Mouse (Mus musculus) embryonic facial prominence, embryonic 11.5 days (tissue): ENCODE results near the gene Ank3. TPM values are rescaled to one million over a fixed set of nuclear protein-coding genes. Genes with fewer than 3 reads are reported as not detected.

ENCODE experiments used
- ATAC-seq: fragments of 200-750 bp; cut with Nextera tagmentation; replicated peaks from 2 replicates; pipeline ENCODE4 v1.8.0; 2017; ENCODE audit warnings: low read depth; ENCODE audit not compliant: insufficient number of reproducible peaks, low FRiP score, low TSS enrichment
- DNase-seq: peaks from one replicate; pipeline ENCODE4 v3.0.0-alpha.2; 2015; ENCODE audit warnings: low spot score
- H3K27ac ChIP-seq: fragments of 300-500 bp; sonication (generic); replicated peaks from 2 replicates; pipeline ENCODE4 v1.5.1; 2014; ENCODE audit warnings: mild to moderate bottlenecking, low read depth, low read length, control low read depth
- H3K27me3 ChIP-seq: fragments of 300-500 bp; sonication (generic); 2 replicates; pipeline ENCODE4 v1.6.1; 2014; ENCODE audit warnings: mild to moderate bottlenecking, low read length, moderate library complexity, mixed read lengths; ENCODE audit not compliant: control insufficient read depth, insufficient read depth
- H3K36me3 ChIP-seq: fragments of 300-500 bp; sonication (generic); replicated peaks from 2 replicates; pipeline ENCODE4 v1.6.1; 2014; ENCODE audit warnings: low read depth, mild to moderate bottlenecking, low read length, moderate library complexity, mixed read lengths; ENCODE audit not compliant: control insufficient read depth, insufficient read depth
- H3K4me1 ChIP-seq: fragments of 300-500 bp; sonication (generic); 2 replicates; pipeline ENCODE4 v1.6.1; 2014; ENCODE audit warnings: low read length, mixed read lengths; ENCODE audit not compliant: control insufficient read depth, insufficient read depth
- H3K4me2 ChIP-seq: fragments of 300-500 bp; sonication (generic); 2 replicates; pipeline ENCODE4 v1.6.1; 2014; ENCODE audit warnings: low read depth, mild to moderate bottlenecking, control low read depth, low read length, moderate library complexity
- H3K4me3 ChIP-seq: fragments of 300-500 bp; sonication (generic); 2 replicates; pipeline ENCODE4 v1.5.1; 2014; ENCODE audit warnings: low read depth, low read length, control low read depth
- H3K9ac ChIP-seq: fragments of 300-500 bp; sonication (generic); replicated peaks from 2 replicates; pipeline ENCODE4 v1.6.1; 2014; ENCODE audit warnings: mild to moderate bottlenecking, control low read depth, low read length
- H3K9me3 ChIP-seq: fragments of 300-500 bp; sonication (generic); replicated peaks from 2 replicates; pipeline ENCODE4 v1.6.1; 2016; ENCODE audit warnings: mild to moderate bottlenecking, low read length, inconsistent platforms, mixed read lengths; ENCODE audit not compliant: control insufficient read depth
- WGBS: fragments of 180-500 bp; shearing (Covaris S2); extraction: QIAGEN DNeasy Blood & Tissue Kit; methylation state at CpG from one replicate; pipeline ENCODE4 v1.1.7; 2014; 5-methylcytosine and 5-hydroxymethylcytosine counted together
- polyA plus RNA-seq: library from polyadenylated mRNA; unstranded; fragments of >200 nt; fragmentation: Nextera tagmentation; extraction: Ambion mirVana; gene quantifications from 2 replicates; pipeline ENCODE4 v1.2.1, GENCODE M21; 2014

The Ank3 gene
- polyA plus RNA-seq, 1 experiment from 2014 or later, result 32.5 TPM

DNA sequence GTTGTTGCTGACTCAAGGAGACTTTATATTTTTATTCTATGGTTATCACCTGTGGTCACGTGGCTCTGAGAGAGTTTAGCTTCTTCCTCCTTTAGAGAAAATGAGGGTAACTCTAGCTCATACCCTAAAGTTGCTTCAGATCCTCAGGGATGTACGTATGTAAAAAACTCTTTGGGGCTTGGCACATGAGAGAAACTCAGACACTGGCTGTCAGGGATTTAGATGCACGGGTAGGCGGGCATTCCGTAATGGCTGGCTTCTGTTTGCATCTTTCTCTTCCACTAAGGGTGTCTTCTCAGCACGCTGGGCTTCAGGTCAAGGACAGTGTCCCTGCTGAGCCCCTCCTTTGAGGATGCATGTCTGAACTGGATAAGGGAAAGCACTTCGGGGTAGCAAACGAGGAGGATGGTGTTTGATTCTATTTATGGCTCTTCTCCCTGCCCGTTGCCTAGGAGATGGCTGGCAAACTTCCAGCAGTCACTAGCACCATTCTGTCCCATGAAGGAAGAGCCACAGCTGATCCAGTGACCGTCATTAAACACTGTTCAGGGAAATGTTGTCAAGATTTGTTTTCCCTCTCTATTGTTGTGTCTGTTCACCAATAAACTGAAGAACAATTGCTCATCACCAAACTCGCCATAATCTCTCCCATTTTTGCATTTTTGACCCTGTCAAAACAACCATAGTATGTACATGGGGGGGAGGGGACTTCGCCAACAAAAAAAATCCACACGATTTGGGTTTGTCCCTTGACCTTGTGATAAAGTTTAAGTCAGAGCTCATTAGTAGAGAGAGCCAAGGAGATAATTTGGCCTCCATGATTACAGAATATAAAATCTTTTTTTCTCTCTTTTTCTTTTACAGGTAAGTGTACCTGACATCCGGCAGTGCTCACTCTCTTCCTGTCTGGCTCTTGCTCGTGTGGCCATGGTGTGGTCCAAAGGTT, 195.9 kb downstream of the Ank3 start:
- H3K4me2 ChIP-seq, result no peak overlapping the region
- no peak overlapping the region for H3K9ac ChIP-seq
- H3K36me3 ChIP-seq, result no peaks in the 10 kb centered on the region
- peak; percentile 29 for DNase-seq
- H3K27ac ChIP-seq, result no peak overlapping the region
- 76% methylated on average over 15 of the region's 15 CpGs for WGBS
- no peaks in the 10 kb centered on the region for H3K9me3 ChIP-seq
- H3K4me3 ChIP-seq, result no peak overlapping the region
- no peak for ATAC-seq
- H3K27me3 ChIP-seq, result no peaks in the 10 kb centered on the region
- no peaks in the 10 kb centered on the region; the same call in 1 of the 2 replicates for H3K4me1 ChIP-seq

GRCm38 (mm10) chr10:69595487-69595886, 196.9 kb downstream of the Ank3 start:
- WGBS, result 90% methylated on average over 5 of the region's 5 CpGs
- DNase-seq, result no peak

GRCm38 (mm10) chr10:69601471-69601870, 202.9 kb downstream of the Ank3 start:
- no peak for ATAC-seq
- no peak overlapping the region for H3K9ac ChIP-seq
- no peaks in the 10 kb centered on the region for H3K27me3 ChIP-seq
- H3K9me3 ChIP-seq, result no peaks in the 10 kb centered on the region
- H3K27ac ChIP-seq, result no peak overlapping the region
- DNase-seq, result no peak
- 89% methylated on average over 3 of the region's 3 CpGs for WGBS
- H3K4me1 ChIP-seq, result no peaks in the 10 kb centered on the region
- no peak overlapping the region for H3K4me2 ChIP-seq
- no peaks in the 10 kb centered on the region for H3K36me3 ChIP-seq
- H3K4me3 ChIP-seq, result no peak overlapping the region

More at GRCm38 (mm10) chr10:69595487-69595886, 196.9 kb downstream of the Ank3 start:
- Histone ChIP-seq H3K4me2 (no peak overlapping the region), H3K9me3 (no peaks in the 10 kb centered on the region), H3K36me3 (no peaks in the 10 kb centered on the region), H3K4me3 (no peak overlapping the region), H3K27ac (no peak overlapping the region), H3K4me1 (no peaks in the 10 kb centered on the region), H3K27me3 (no peaks in the 10 kb centered on the region), H3K9ac (no peak overlapping the region)
- ATAC-seq, result no peak

DNA sequence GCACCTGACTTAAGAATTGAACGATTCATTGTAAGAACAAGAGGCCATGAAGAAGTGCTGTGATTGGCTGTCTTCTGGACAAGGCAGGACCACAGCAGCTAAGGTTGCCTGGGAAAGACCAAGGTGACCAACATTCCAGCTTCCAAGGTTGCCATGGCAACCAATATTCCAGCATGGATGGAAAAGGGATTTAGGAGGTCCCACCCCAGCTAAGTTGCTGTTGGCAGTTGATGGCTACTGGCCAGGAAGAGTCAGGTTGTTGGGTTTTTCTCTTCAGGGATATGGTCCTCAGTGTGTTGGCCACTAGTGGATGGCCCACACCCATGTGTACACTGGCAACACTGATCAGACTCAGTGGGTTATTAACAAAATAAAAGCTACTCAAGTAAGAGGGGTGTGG, 204.1 kb downstream of the Ank3 start:
- H3K4me3 ChIP-seq, result no peak overlapping the region
- H3K27me3 ChIP-seq, result no peaks in the 10 kb centered on the region
- H3K9me3 ChIP-seq, result no peaks in the 10 kb centered on the region
- no peaks in the 10 kb centered on the region for H3K4me1 ChIP-seq
- no peak overlapping the region for H3K27ac ChIP-seq
- no peaks in the 10 kb centered on the region for H3K36me3 ChIP-seq
- no peak for ATAC-seq
- no peak for DNase-seq
- WGBS, result 91% methylated on average over 1 of the region's 1 CpGs
- no peak overlapping the region for H3K9ac ChIP-seq
- H3K4me2 ChIP-seq, result no peak overlapping the region

DNA sequence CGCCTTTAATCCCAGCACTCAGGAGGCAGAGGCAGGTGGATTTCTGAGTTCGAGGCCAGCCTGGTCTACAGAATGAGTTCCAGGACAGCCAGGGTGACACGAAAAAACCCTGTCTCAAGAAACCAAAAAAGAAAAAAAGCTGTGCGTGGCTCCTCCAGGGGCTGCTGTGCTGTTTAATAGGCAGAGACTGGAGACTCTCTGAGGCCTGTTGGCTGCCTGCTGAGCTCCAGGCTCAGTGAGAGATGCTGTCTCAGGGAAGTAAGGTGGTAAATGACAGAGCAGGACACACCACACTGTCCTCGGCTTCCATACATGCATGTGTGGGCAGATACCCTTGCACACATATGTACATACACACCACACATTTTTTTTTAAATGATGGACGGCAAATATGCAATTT, 206.0 kb downstream of the Ank3 start:
- DNase-seq (no peak), ATAC-seq (no peak)
- Histone ChIP-seq H3K9me3 (no peaks in the 10 kb centered on the region), H3K36me3 (no peaks in the 10 kb centered on the region), H3K27me3 (no peaks in the 10 kb centered on the region), H3K4me1 (no peaks in the 10 kb centered on the region), H3K27ac (no peak overlapping the region), H3K4me2 (no peak overlapping the region), H3K4me3 (no peak overlapping the region), H3K9ac (no peak overlapping the region)
- 85% methylated on average over 6 of the region's 6 CpGs for WGBS

GRCm38 (mm10) chr10:69605211-69605610, 206.6 kb downstream of the Ank3 start:
- DNase-seq (no peak), ATAC-seq (no peak)
- no peak overlapping the region for H3K4me3 ChIP-seq
- 52% methylated on average over 12 of the region's 12 CpGs for WGBS
- H3K36me3 ChIP-seq, result no peaks in the 10 kb centered on the region
- no peak overlapping the region for H3K27ac ChIP-seq
- H3K27me3 ChIP-seq, result no peaks in the 10 kb centered on the region
- H3K4me1 ChIP-seq, result no peaks in the 10 kb centered on the region
- H3K4me2 ChIP-seq, result no peak overlapping the region
- H3K9me3 ChIP-seq, result no peaks in the 10 kb centered on the region
- H3K9ac ChIP-seq, result no peak overlapping the region

DNA sequence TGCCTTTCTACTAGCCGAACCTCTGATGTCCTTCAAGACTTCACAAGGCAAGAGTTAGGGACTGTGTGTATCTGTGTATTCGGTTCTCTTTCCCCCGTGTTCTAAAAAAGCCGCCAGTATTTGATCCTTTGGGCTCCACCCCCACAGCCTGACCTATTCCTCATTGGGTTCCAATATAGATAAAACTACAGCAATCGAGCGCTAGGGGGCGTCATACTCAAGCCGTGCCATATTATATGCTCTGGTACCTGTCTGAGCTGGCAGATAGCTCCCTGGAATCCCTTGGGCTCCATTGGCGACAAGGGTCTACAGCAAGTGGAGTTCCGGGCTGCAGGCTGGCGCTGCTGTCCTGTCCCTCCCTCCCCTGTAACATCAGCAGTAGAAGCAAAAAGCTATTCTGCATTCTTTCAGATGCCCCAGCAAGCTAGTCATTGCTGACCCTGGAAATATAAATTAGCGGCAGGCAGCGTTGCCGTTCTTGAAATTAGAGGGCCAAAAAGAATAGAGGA, 209.1 kb downstream of the Ank3 start:
- H3K4me1 ChIP-seq, result no peaks in the 10 kb centered on the region
- H3K4me3 ChIP-seq, result no peak overlapping the region
- H3K27me3 ChIP-seq, result no peaks in the 10 kb centered on the region
- H3K27ac ChIP-seq, result no peak overlapping the region
- ATAC-seq (no peak), DNase-seq (no peak)
- WGBS, result 76% methylated on average over 14 of the region's 14 CpGs
- no peak overlapping the region for H3K4me2 ChIP-seq
- H3K9me3 ChIP-seq, result no peaks in the 10 kb centered on the region
- no peak overlapping the region for H3K9ac ChIP-seq
- no peaks in the 10 kb centered on the region for H3K36me3 ChIP-seq

DNA sequence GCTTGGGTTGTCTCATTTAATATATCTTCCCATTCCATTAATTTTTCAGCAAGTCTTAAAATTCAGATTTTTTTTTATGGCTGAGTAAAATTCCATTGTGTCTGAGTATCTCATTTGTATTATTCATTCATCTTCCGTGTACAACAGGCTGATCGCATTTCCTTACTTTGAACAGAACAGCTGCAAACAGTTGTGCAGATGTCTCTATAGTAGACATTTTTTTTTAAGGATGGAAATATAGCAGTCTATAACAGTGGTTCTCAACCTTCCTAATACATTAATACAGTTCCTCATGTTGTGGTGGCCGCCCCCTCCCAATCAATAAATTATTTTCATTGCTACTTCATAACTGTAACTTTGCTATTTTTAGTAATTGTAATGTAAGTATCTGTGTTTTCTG, 212.7 kb downstream of the Ank3 start:
- Histone ChIP-seq H3K9ac (no peak overlapping the region), H3K36me3 (no peaks in the 10 kb centered on the region), H3K27ac (no peak overlapping the region), H3K27me3 (no peaks in the 10 kb centered on the region), H3K4me3 (no peak overlapping the region), H3K9me3 (no peaks in the 10 kb centered on the region), H3K4me2 (no peak overlapping the region), H3K4me1 (no peaks in the 10 kb centered on the region)
- ATAC-seq (no peak), DNase-seq (no peak)
- WGBS, result 90% methylated on average over 3 of the region's 3 CpGs
